Mouse (Mus musculus): ENCODE results near the gene Prkca. TPM values are rescaled to one million over a fixed set of nuclear protein-coding genes. Genes with fewer than 3 reads are reported as not detected.

Prkca gene
- polyA plus RNA-seq (2014; fragmentation: Illumina TruSeq; extraction: RNeasy Lipid Tissue Mini Kit (QIAGEN cat#74804); ENCODE audit: low read depth, low replicate concordance), result 4.7 TPM

GRCm38 (mm10) chr11:108343789-108344462 is at the start of gene Prkca:
Prkca (minus strand) TSS chr11:108343928.

GRCm38 (mm10) chr11:108342781-108343768 is 653 bp downstream of the Prkca start, which contains the start of gene Apoh:
Apoh (plus strand) TSS chr11:108343354.

GRCm38 (mm10) chr11:107914634-107915226 is 429.0 kb downstream of the Prkca start, which contains the start of gene Cacng5:
Cacng5 (minus strand) TSS chr11:107915055.

Other genes starting within 250 kb of the Prkca start
- gene Apoh, start 574 bp downstream of the Prkca start, polyA plus RNA-seq (2014; fragmentation: Illumina TruSeq; extraction: RNeasy Lipid Tissue Mini Kit (QIAGEN cat#74804); ENCODE audit: low read depth, low replicate concordance), result 1.5 TPM
- gene Cep112, start 81.3 kb upstream of the Prkca start, polyA plus RNA-seq (2014; fragmentation: Illumina TruSeq; extraction: RNeasy Lipid Tissue Mini Kit (QIAGEN cat#74804); ENCODE audit: low read depth, low replicate concordance), result 10.8 TPM